Mouse (Mus musculus) embryo, embryonic 11 days (tissue): ENCODE results near the gene Gm37240.

Experiments
- DNase-seq: peaks from one replicate; pipeline ENCODE4 v3.0.0-alpha.2; 2015

Gm37240 gene

DNA sequence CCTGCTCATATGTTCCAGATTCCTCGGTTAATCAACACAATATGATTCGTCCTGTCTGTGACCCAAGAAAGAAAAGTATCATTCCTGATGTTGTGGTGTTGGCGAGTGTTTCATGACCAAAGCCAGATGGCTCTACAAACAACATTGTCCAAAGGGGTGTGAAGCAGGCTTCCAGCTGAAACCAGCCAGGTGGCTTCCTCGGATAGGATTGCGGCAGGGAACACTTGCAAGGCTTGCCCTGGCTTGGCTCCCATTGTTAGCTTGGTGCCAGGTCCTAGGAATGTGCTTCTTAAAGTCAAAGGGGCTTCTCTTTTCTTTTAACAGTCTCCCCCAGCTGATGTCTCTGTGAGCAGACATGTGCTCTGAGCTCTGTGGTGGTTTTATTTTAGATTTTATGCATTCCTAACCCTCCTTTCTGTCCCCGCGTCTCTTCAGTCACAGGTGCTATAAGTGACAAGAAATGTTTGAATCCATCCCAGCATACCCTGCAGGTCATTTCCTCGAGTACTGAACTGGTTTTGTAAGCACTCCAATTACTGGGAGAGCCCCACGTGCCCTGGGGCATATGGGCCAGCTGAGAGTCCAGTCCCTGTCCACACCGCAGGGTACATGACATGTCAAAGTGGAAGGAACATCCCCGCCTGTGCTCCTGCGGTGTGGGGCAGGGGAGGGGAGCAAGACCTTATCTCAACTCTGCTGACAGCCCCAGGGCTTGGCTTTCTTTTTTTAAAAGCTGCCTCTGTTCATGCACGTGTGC, 509.2 kb downstream of the Gm37240 start:
- no peak for DNase-seq

DNA sequence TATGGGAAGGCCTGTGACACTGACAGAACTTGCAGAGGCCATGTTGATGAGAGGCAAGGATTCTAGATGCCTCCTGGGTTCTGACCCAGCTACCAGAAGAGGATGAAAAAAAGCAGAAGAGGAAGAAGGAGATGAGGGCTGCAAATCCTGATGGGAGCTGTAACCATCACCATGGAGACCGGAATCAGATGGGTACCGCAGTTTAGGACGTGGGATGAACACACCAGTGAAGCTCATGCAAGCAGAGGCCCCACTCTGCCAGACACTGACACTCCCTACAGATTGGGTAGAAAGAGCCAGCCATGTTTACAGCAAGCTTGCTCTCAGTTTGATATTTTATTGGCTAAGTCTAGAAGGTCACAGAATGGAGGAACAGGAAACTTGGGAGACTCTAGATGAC, 509.8 kb downstream of the Gm37240 start:
- DNase-seq: no peak

DNA sequence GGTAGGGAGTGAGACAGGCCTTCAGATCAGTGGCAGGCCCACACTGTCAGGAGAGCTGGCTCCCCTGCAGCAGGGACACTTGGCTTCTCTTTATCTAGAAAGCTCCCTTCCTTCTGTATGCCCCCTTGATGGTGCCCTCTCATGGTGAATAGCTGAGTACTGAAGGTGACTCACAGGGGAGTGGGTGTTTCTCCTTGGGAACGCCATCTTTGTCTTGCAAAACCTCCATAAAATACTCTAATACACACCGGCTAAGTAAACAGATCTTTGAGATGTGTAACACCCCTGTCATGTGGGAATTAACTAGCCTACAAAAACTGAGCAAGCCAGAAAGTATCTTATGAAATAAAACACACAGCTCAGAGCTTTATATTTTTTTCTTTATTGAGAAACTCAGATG, 510.8 kb downstream of the Gm37240 start:
- DNase-seq: no peak

DNA sequence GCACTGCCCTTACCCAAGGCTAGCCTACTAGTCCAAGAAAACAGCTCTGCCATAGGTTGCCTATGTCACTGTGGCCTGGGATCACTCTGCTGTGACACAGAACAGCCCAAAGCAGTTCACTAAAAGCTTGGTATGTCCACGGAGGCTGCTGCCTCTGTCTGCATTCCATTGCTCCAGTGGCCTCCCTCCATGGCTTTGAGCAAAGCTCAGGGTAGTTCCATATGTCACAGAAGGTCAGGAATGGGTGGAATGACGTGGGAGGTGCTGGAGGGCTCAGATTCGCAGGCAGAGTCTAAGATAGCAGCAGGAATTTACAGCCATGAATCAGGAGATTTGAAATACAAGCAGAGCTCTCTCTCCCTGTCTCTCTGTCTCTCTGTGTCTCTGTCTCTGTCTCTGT, 514.3 kb downstream of the Gm37240 start:
- DNase-seq: peak; percentile 35

DNA sequence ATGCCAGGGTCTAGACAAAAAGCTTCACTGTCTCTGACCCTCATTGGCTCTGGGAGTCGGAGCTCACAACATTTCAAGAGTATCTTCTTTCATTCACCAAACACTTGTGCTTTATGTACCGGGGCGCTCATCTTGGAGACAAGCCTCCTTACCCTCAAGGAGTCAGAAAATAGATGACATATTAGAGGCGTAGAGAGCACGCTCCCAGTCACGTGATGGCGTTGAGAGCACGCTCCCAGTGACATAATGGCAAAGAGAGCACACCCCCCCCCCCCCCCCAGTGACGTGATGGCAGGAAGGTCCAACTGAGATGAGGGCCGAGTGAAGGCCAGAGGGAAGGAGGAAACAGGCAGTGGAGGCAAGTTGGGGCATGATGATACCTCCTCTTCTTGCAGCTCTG, 517.5 kb downstream of the Gm37240 start:
- DNase-seq: no peak

DNA sequence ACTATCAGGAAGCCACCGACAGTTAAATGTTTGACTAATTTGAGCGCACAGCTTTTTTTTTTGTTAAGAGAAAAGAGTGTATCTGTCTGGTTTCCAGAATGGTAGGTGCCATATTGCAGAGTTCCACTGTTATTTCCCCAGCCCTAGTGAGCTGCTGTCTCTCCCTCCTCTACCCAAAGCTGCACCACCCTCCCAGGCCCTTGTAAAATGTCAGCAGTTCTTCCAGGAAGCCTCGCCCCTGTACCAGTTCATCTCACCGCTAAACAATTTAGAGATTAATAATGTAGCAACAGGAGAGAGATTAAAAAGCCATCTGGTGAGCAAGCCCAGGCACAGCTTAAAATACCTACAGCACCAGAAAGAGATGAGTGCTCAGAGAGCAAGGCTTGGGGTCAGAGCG, 518.2 kb downstream of the Gm37240 start:
- DNase-seq: peak; percentile 10

DNA sequence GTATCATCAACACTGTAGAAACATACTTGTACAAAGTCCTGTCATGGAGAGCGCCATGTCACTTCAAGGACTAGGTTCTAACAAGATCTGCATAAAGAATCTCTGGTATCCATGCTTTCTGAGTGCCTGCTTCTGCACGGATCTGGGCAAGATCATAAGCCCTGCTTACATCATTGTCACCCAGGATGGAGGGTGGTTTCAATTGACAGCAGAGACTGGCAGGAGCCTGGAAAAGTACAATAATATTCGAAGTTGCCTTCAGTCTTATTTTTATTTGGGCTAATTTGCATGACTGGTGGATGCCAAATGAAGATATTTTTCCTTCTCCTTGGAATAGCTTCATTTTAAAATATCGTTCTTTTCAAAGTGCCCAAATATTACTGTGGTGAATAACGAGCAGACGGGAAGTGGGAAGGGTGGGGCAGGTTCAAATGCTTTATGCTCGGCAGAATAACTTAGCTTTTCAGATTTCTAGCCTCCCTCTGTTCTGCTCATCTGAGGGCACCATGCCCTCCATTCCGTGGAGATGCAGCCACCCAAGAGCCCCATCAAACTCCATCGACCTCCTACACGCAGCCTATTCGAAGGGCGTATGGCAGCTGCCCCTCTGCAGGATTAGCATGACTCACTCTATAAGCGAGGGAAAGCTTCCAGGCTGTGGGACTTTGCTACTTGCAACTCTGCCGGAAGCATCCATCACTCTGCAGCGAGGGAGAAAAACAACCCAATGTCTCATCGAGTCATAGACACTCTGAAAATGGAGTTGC, 518.8 kb downstream of the Gm37240 start:
- no peak for DNase-seq

DNA sequence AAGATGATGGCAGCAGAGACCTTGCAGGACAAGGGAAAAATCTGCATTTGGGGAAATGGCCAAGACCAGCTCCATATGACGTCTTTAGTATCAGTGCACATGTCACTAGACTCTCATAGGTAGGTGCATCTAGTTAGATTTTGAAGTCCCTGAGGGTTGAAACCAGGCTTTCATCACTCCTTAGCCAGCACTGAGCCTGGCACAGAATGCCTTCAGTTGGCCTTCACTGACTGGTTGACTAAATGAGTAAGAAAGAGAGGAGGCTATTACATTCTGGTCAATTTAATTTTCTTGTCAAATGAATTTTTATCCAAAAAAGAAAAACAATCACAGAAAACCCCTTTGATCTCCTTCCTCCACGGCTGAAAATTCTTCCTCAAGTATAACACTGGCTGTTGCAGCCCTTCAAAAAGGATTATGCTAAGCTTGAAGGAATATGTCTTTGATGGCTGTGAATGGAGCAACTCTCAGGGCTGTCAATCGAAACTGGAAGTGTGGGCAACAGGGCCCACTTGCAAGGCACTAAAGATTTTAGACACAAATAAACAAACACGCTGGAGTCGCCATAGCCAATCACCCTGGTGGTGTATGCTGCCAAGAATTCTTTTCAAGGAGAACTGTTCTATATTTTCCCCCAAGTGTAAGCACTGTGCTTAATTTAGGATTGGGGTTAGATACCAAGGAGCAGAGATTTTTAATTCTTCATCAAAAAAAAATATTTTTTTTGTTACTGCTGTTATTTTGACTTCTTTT, 522.6 kb downstream of the Gm37240 start:
- no peak for DNase-seq

DNA sequence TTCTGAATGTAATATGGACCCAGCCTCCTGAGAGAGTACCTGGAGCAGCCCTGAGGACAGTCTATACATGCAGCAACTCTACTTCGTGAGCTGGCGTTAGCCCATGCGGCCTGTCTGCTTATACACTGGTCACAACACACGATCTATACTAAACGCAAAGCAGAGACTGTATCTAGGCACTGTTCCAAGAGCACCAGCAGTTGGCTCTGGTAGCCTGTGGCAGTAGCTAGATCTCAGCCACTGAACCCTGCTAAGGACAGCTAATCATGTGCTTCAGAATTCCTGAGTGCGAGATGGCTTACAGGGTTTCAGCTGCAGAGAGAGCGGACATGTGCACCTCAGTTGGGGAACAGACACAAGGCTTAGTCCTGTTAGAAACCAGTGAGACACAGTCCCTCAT, 524.4 kb downstream of the Gm37240 start:
- no peak for DNase-seq

DNA sequence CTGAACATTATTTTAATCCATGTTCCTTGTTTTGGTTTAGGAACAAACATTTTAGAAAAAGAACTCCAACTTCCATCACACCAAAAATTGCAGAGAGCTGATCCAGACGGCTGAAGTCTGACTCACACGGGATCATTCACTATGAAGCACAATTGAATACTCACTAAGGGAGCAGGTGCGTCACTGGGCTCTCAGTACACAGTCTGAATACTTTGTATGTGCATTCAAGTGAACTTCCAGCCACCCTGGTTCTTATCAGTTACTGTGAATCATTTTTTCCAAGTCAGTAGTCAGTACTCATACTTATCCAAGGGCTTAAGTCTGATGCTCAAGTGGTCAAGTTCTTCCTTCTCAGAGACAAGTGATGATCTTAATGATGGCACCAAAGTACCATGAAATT, 530.9 kb downstream of the Gm37240 start:
- DNase-seq: no peak

DNA sequence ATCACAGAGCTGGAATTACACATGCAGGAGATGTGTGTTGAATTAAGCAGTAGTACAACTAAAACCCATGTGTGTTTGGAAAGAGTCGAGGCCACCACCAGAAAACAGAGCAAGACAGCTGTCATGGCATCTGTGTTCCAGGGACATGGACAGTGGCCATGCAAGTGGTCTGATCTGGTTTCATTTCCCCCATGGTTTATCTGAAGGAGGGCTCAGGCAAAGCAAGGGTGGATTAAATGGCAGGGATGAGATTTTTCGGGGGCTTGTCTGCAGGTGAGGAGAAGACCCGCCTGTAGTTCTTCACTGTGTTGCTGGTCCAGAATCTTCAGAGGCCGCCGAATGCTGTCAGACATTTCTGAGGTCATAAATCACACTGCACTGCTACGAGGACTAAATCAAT, 539.3 kb downstream of the Gm37240 start:
- DNase-seq: no peak

DNA sequence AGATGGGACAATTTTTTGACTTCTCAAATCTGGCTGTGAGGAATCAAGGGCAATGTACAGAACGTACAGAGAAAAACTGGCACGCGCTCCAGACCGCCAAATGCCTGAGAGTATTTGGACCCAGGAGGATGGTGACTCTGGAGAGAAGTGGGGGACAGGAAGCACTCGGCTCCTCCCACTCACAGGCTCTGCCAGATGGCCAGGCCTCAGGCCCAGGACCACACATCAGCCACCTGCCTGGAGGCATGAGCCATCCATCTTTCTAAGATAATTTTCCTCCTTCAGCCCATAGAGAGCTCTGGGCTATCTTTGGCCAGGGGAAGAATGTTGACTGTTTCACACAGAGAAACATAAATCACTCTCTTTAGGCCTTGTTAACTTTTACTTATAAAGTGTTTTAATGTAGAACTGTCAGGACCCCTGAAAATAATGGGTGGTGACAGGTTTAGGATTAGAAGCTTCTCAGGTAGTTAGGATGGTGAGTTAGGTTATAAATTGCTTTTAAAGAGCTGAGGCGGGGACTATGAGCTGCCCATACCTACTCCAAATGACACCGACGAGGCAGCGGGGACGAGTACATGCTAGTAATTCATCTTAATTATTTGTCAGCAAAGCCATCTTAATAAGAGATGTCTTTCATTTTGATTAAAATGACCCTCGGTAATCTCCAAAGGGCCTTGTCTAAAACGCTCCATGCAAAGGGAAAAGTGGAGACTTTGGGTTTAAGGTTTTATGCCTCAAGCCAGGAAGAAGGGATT, 546.0 kb downstream of the Gm37240 start:
- DNase-seq: peak; percentile 65

DNA sequence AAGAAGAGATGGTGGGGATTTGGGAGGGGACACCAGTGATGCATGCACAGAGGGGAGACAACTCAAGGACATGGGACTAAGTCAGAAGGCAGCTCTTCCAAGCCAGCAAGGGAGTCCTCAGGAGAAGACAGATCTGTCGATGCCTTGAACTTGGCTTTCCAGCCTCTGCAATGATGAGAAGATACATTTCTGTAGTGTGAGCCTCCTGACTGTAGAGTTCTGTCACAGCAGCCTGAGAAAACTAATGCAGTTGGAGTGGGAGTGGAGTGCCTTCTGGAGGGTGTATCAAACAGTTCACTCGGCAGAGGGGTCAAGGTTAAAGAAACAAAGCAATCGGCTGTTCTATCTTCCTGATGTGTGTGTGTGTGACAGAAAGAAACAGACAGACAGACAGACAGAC, 546.8 kb downstream of the Gm37240 start:
- DNase-seq: peak; percentile 21

DNA sequence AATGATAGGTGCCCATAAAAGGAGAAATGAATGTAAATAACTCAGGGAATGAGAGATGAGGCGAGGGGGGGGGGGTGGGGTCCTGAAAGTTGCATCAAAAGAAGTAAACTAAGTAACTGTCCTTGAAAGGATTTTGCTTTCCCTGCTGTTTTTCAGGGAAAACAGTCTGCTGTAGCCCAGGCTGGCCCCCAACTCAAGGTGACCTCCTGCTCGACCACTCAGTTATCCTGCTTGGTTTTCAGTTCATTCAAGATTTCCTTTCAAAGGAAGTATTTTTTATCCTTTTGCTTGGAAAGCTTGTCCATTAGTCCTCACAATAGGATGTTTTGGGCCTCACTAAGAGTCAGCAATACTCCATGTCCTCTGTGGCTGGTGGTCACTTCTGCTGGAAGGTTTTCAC, 547.4 kb downstream of the Gm37240 start:
- no peak for DNase-seq

DNA sequence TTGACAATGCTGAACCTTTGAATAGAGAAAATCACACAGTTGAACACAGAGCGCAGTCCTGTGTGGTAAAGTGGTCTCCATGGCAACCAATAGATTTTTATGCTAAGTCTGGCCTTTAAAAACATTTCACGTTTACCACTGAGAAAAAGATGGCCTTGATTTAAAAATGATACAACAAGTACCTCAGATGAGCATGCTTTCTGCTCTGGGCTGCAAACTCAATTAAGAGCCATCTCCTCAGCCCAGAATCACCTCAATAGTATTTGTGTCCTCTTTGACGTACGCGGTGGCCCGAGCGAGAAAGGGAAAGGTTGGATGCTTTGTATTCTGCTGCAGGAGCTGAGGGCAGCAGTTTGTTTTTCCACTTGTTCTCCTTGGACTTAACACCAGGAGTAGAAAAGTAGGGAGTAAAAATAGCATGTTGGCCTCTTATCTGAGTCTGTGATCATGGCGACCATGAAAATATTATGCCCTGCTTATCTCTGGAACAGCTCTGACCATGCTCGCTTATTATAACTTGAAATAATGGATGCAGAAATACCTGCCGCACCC, 548.0 kb downstream of the Gm37240 start:
- DNase-seq: no peak

DNA sequence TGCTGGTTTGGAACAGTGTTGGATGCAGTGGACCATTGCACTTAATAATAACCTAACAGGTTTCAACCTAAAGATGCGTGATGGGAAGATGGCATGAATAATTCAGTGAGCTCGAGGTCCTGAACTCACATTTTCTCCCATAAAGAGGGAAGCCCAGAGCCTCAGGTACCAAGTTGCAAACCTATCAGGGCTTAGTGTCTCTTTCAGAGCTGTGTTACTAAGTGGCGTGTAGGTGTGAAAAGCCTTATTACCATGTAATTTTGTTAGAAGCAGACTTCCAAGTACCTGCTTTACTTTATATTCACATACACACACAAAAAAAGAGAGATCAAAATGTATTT, 548.6 kb downstream of the Gm37240 start:
- DNase-seq: no peak

DNA sequence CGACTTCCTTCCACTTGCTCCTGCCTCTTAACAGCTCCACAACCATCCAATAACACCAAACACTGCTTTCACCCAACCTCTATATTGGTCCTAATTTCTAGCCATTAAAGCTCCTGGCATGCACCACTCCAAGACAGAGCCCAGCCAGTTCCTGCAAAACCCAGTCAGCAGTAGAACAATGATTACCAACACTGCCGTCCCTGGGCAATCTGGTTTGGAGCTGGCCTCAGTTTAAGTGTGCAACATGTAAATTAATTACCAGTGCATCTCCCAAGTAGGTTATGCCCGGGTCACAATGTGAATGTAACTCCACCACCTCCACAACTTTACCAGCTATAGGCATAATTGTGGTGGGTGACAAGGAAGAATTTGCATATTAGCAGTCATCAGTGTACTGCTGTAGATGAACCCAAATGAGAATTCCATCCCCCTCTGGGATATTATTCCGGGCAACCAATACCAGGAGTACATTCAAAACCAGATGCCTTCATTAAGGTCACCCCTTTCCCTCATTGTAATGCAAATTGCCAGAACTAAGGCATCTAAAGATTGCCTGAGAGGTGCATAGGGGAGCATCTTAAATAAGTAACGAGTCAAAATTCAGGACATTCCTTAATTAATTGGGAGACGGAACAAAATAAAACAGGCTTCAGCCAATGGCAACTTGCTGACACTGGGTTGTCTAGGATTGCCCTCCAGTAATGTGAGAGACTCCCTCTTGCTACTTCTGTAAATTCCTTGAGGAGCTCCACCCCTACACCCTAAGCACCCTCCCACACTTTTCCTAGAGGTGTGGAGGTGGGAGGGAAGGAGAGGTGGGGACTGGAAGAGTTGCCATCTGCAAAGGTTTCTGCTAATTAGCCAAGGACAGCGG, 549.2 kb downstream of the Gm37240 start:
- DNase-seq: no peak

DNA sequence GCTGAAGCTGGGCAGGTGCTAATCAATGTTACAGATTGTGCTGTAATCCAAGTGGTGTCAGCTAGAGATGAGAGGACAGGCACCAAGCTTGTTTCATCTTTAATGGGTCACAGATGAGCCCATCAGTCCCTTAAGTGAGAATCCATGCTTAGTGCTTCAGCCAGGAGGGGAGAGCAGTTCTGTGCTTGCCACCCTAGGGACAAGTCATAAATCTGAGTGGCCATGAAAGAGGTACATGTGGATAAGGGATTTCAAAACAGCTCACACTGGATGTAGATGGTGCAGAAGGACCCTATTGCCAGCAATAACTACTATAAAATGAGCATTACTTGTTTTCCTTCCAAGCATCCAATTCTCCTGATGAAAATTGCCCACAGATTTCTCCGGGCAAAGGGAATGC, 551.8 kb downstream of the Gm37240 start:
- no peak for DNase-seq

DNA sequence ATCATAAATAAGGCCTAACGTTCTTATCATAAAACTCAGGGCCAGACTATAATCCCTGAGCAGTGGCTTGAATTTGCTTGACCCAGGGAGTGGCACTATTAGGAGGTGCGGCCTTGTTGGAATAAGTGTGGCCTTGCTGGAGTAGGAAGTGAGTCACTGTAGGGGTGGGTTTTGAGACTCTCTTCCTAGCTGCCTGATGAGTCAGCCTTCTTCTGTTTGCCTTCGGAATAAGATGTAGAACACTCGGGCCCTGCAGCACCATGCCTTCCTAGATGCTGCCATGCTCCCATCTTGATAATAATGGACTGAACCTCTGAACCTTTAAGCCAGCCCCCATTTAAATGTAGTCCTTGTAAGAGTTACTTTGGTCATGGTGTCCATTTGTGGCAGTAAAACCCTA, 555.0 kb downstream of the Gm37240 start:
- no peak for DNase-seq

DNA sequence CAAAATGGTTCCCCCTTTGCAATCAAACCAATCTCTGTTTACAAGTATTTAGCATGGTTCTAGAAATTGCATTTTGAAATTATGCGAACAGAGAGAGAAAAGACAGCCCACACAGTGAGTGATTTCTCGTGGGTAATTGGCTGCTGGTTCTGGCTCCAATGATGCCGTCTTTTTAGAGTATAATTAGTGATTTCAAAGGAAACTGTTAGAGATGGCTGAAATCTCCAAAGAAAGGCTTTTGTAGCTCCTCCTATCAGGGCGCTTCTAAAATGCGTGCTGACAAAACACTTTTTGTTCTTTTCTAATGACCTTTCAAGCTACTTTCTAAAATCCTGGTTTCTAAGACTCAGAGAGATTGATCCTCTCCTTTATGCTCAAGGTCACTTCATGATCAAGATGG, 569.1 kb downstream of the Gm37240 start:
- no peak for DNase-seq

DNA sequence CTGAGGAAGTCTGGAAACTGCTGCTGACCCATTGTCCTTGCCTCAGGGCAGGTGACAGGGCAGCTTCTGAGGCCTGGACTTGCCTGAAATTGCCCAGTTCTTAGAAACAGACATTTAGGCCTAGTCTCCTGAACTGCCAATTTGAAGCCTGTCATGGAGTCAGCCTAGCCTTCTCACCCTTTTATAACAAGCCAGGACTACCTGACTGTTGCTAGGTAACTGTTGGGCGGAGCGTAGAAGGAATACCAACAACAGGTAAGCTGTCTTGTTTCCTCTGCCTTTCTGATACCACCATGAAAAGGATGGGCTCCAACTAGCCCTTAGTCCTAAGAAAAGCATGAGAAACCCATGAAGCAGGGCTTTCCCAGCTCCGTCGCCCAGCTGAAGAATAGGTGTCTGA, 570.0 kb downstream of the Gm37240 start:
- no peak for DNase-seq

DNA sequence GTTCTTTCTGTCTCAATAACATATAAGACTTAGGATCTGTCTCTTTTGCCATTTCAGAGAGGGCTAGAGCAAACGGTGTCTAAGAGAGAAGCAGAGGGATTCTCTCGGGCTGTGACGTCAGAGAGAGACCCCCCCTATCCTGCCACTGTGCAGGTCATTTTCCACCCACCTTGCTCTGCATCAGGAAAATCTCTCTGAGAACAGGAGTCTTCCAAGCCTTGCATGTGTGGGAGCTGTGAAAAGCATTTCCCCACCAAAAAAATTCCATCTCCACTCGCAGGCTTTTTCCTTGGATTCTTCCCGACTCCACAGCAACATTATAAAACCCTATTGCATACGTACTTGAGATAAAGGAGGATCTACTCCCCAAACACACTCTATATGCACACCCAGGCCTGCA, 572.4 kb downstream of the Gm37240 start:
- DNase-seq: no peak
